Mouse (Mus musculus): ENCODE measurements at regions not wholly inside any gene's neighbourhood (a gene's known extent, or its start where the extent isn't known, plus 50 kb on each side); places are given as distances from the start of the nearest gene placed in this dataset.

DNA sequence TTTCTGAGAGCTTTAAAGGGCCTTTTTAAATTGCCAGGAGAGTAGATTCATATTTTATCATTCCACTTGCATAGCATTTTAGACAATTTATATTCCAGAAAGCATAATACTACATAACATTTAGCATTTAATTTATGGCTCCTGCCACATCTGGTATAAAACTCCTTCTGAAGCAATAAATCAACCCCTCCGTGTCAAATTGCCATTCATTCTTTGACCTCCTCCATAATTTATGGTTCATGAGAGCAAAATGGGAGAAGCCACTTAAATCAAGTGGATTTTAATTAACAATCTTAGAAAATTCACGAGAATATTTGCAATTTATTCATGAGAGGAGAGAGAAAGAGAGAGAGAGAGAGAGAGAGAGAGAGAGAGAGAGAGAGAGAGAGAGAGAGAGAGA, 132.4 kb upstream of the Nrsn1 start:
- Histone ChIP-seq H3K4me1 (replicated peaks) (peaks cover 26% of the 10 kb centered on the region), H3K36me3 (no peaks in the 10 kb centered on the region), H3K9me3 (no peaks in the 10 kb centered on the region), H3K27ac (replicated peaks) (peak overlapping the region; percentile 61; the same call in 1 of the 2 replicates), H3K27me3 (no peaks in the 10 kb centered on the region), H3K4me3 (no peak overlapping the region), H3K9ac (no peak overlapping the region), H3K4me2 (no peak overlapping the region)
- ATAC-seq (ENCODE audit: low FRiP score, low read depth), result no peak
- 3% methylated on average over 2 of the region's 2 CpGs for WGBS

DNA sequence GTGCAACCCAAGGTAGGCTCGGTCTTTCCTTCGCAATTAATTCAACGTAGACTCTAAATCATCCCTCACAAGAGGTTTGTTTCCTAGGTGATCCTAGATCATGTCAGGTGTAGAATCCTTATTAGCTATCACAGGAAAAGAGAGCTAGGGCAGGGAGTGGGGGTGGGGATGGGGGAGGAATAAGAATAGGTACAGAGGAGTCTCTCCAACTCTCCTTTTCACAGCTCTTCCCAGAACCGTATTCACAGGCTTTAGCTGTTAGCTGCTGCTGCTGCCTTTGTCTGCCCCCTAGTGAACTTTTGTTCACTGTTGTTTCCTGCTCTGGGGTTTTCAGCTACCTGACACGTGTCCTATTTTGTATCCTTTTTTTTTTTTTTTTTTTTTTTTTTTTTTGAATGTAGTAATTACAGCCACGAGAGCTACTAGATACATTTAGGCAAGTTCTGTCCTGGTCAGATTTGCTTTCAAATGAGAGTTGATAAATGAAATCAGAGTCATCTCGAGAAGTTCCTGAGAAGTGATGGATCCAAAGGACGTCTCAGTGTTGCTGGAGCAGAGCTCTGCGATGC, 131.7 kb upstream of the Nrsn1 start:
- Histone ChIP-seq H3K4me1 (replicated peaks) (peaks cover 26% of the 10 kb centered on the region), H3K9ac (no peak overlapping the region), H3K27me3 (no peaks in the 10 kb centered on the region), H3K4me2 (no peak overlapping the region), H3K36me3 (no peaks in the 10 kb centered on the region), H3K9me3 (no peaks in the 10 kb centered on the region), H3K27ac (replicated peaks) (peak overlapping the region; percentile 51; the same call in 1 of the 2 replicates), H3K4me3 (no peak overlapping the region)
- ATAC-seq (ENCODE audit: low FRiP score, low read depth), result peak; percentile 71
- 30% methylated on average over 9 of the region's 9 CpGs for WGBS

- no peak for ATAC-seq (ENCODE audit: low FRiP score, low read depth)
- 71% methylated on average over 5 of the region's 5 CpGs for WGBS
- Histone ChIP-seq H3K4me3 (no peak overlapping the region), H3K36me3 (no peaks in the 10 kb centered on the region), H3K4me2 (no peak overlapping the region), H3K27ac (replicated peaks) (no peak overlapping the region), H3K9me3 (no peaks in the 10 kb centered on the region), H3K9ac (no peak overlapping the region), H3K4me1 (replicated peaks) (no peaks in the 10 kb centered on the region), H3K27me3 (no peaks in the 10 kb centered on the region)
Measured at GRCm38 (mm10) chr13:25392770-25393290, 122.5 kb upstream of the Nrsn1 start.

- H3K27ac ChIP-seq (replicated peaks), result peak overlapping the region; percentile 34
- no peaks in the 10 kb centered on the region for H3K36me3 ChIP-seq
Measured at GRCm38 (mm10) chr13:25362627-25362967, 92.3 kb upstream of the Nrsn1 start.

DNA sequence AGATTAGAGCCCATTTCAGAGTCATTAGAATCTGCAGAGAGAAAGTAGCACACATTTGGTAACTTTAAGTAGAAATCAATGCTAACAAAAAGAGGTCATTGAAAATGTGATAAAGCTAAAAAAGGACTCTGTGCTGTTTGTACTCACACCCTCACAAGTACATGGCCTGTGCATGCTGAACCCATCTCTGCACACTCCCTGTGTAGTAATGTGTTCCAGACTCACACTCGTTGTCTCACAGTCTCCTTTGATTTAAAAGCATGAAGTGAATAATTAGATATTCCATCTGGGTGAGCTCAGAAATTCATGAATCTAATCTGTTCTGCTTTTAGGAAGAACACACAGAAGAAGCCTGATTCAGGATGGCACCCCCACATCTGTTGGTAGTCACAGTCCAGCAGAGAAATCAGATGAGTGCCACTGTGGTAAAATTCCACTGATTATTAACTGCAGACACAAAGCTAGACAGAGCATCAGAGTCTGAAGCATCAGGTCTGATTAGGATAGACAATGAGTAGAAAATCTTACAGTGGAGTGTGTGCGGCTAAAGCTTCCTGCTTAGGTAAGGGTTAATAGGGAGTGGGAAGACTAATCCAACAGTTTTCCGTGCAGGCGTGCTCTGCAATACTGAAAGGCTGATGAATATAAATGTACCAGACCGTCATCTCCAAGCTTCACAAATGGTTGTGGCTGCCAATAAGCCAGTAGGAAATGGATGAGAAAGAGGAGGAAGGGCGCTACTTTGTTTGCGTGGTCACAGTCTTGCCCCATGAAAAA, 91.7 kb upstream of the Nrsn1 start:
- Histone ChIP-seq H3K27ac (replicated peaks) (peak overlapping the region; percentile 34), H3K4me1 (replicated peaks) (peaks cover 10% of the 10 kb centered on the region), H3K4me2 (peak overlapping the region; percentile 14), H3K36me3 (no peaks in the 10 kb centered on the region), H3K27me3 (no peaks in the 10 kb centered on the region), H3K9ac (no peak overlapping the region), H3K9me3 (no peaks in the 10 kb centered on the region), H3K4me3 (no peak overlapping the region)
- WGBS, result 31% methylated on average over 7 of the region's 7 CpGs
- ATAC-seq (ENCODE audit: low FRiP score, low read depth), result peak; percentile 80

More at GRCm38 (mm10) chr13:25362627-25362967, 92.3 kb upstream of the Nrsn1 start:
- no peak overlapping the region for H3K4me3 ChIP-seq
- WGBS, result 42% methylated on average over 4 of the region's 4 CpGs
- no peaks in the 10 kb centered on the region for H3K9me3 ChIP-seq
- ATAC-seq (ENCODE audit: low FRiP score, low read depth), result peak; percentile 64
- peak overlapping the region; percentile 14 for H3K4me2 ChIP-seq
- H3K27me3 ChIP-seq, result no peaks in the 10 kb centered on the region
- H3K9ac ChIP-seq, result no peak overlapping the region
- H3K4me1 ChIP-seq (replicated peaks), result peaks cover 10% of the 10 kb centered on the region

GRCm38 (mm10) chr13:25347558-25347957, 77.3 kb upstream of the Nrsn1 start:
- H3K4me3 ChIP-seq, result no peak overlapping the region
- no peaks in the 10 kb centered on the region for H3K27me3 ChIP-seq
- no peaks in the 10 kb centered on the region for H3K36me3 ChIP-seq
- WGBS, result 58% methylated on average over 5 of the region's 5 CpGs
- H3K27ac ChIP-seq (replicated peaks), result no peak overlapping the region
- no peaks in the 10 kb centered on the region for H3K4me1 ChIP-seq (replicated peaks)
- H3K4me2 ChIP-seq, result no peak overlapping the region
- no peak overlapping the region for H3K9ac ChIP-seq
- no peak for ATAC-seq (ENCODE audit: low FRiP score, low read depth)
- H3K9me3 ChIP-seq, result no peaks in the 10 kb centered on the region

DNA sequence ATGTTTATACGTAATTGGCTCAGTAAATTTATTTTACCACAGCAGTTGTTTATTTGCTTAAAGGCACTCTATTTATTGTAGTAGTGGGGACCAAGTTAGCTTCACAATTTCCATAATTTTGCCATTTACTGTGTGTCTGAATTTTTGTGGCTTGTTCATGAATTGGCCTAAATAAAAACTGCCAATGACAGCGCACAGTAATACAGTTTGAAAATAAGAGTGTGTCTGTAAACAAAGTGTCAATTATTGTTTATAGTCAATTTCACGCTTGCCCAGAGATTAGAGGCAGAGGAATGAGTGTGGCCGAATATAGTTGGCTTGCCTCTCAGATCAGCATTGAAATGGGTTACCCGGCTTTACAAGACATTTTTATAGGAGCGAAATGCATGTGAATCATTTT, 73.0 kb upstream of the Nrsn1 start:
- H3K4me2 ChIP-seq, result no peak overlapping the region
- no peaks in the 10 kb centered on the region for H3K4me1 ChIP-seq (replicated peaks)
- no peak for ATAC-seq (ENCODE audit: low FRiP score, low read depth)
- WGBS, result 72% methylated on average over 6 of the region's 6 CpGs
- H3K4me3 ChIP-seq, result no peak overlapping the region
- H3K9ac ChIP-seq, result no peak overlapping the region
- H3K27ac ChIP-seq (replicated peaks), result no peak overlapping the region
- H3K36me3 ChIP-seq, result no peaks in the 10 kb centered on the region
- no peaks in the 10 kb centered on the region for H3K27me3 ChIP-seq
- H3K9me3 ChIP-seq, result no peaks in the 10 kb centered on the region

DNA sequence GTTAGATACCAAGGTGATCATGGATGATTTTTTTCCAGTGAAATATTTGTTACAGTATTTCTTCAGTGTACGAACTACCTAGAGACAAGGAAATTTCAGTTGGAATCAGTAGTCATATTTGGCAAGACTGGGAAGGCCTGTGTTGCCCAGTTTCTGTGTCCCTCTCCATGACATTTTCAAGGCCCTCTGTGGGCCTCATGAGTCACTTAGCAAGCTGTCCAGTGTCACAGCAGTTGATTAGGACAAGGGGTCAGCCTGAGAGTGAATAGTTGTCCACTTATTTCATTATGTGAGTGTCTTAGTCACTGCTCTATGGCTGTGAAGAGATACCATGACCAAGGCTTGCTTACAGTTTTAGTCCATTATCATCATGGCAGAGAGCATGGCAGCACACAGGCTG, 71.5 kb upstream of the Nrsn1 start:
- Histone ChIP-seq H3K4me3 (no peak overlapping the region), H3K27me3 (no peaks in the 10 kb centered on the region), H3K4me1 (replicated peaks) (no peaks in the 10 kb centered on the region), H3K9me3 (no peaks in the 10 kb centered on the region), H3K27ac (replicated peaks) (no peak overlapping the region), H3K9ac (no peak overlapping the region), H3K4me2 (no peak overlapping the region), H3K36me3 (no peaks in the 10 kb centered on the region)
- WGBS, result 94% methylated on average over 1 of the region's 1 CpGs
- ATAC-seq (ENCODE audit: low FRiP score, low read depth), result no peak

DNA sequence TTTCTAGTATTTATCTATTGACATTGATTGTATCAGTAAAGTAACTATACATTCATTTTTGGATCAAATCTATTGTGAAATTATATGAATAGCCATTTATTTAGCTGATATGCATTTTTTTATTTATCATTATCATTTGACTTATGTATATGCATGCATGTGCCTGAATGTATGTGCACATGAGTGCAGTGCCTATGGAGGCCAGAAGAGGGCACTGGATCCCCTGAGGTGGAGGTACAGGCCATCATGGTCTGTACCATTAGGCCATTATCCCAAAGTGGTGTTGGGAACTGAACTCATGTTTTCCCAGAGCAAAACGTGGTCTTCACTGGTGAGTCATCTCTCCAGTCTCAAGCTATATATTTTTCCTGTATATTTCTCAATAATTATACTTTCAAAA, 63.5 kb upstream of the Nrsn1 start:
- Histone ChIP-seq H3K9ac (no peak overlapping the region), H3K4me1 (replicated peaks) (no peaks in the 10 kb centered on the region), H3K9me3 (no peaks in the 10 kb centered on the region), H3K4me3 (no peak overlapping the region), H3K4me2 (no peak overlapping the region), H3K36me3 (no peaks in the 10 kb centered on the region), H3K27ac (replicated peaks) (no peak overlapping the region), H3K27me3 (no peaks in the 10 kb centered on the region)
- no peak for ATAC-seq (ENCODE audit: low FRiP score, low read depth)
- 89% methylated on average over 1 of the region's 1 CpGs for WGBS

All from hindbrain, embryonic 15.5 days (tissue).